Mouse (Mus musculus) c-Kit-negative CD71-positive TER-119-positive erythroid progenitor cells, embryonic 14.5 days (primary cell): ENCODE data around the gene Syt17.

Source experiments
- DNase-seq: peaks from one replicate; pipeline ENCODE4 v3.0.0-alpha.2; 2013; ENCODE audit warnings: low read depth, low spot score

Syt17 gene

DNA sequence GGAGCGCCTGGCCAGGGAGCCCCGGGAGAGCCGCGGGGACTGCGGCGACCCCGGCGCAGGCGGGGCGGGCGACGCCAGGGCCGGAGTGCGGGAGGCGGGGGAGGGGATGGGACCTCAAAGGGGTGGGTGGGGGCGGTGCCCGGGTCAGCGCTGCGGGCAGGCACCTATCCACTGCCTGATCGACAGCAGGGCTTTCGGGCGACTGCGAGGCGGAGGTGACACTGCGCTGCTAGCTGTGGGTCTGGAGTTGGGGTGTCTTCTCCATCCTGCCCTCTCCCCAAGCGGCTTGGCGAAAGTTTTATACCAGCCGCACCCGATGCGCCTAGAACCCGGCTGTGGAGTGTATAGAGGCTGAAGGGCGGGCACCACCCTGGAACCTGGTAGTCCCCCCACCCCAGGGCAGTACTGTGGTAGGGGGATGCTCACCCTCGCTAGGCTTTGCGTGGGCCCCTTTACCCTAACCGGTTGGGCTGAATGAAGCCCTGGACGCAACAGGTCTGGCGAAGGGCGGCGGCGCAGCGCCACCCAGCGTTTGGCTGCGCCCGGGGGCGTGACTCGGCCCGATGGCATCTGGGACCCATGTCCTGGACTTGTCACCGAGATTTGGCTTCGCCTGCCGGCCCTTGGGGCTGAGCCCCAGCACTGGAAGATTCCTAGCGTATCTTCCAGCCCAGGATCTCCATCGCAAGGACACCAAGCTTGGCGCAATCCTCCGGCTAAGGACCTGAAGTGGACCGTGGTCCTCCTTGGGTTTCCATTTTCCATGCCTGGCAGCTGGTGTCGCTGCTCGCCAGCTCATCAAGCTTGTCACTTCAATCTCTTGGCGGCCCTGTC is at the start of gene Syt17:
Gene Syt17 (minus strand): TSS at position 89 of the 834 bp plus-strand sequence.
- no peak for DNase-seq

DNA sequence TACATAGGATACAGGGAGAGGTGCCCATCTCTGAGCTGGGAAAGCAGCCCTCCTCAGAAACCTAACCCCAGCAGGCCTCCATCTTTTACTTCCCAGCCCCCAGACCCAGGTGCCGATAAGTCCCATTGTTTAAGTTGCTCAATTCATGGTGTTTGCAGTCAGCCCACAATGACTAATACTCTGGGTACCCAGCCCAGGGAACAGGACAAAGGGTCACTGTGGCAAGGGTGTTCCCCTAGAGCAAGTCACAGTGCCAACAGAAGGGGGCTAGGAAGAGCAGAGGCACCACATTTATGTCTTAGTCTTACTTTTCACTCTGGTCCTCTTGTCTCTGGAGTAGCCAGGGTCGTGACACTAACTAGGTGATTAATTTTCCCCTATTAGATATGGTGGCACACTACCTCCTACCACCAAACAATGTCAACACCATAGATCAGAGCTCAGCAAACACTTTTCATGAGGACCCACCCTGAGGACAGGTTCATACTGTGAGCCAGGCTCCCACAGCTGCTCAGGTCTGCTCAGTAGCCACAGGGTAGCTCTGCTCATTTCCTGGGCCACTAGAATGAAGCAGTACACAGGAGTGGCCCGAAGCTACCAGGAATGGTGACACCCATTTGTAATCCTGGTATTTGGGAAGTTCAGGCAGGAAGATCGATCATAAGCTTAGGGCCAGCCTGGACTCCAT is 47.0 kb upstream of the Syt17 start:
- no peak for DNase-seq

DNA sequence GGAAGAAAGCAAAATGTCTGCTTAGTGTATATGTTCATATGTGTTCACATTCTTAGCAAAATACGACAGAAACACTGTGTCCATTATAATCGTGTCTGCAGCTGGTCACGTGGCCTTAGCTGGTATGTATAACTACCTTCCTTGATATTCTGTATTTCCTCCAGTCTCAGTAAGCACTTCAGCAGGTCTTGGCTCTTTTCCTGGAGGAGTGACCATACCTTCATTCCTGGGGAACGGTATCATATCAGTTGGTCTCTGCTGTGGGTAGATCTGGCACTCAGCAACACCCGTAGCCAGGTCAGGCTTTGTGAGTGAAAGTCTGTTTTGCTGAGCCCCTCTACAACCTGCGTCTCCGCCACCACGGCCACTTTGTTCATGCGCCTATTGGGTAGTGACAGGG is 45.9 kb upstream of the Syt17 start:
- no peak for DNase-seq

DNA sequence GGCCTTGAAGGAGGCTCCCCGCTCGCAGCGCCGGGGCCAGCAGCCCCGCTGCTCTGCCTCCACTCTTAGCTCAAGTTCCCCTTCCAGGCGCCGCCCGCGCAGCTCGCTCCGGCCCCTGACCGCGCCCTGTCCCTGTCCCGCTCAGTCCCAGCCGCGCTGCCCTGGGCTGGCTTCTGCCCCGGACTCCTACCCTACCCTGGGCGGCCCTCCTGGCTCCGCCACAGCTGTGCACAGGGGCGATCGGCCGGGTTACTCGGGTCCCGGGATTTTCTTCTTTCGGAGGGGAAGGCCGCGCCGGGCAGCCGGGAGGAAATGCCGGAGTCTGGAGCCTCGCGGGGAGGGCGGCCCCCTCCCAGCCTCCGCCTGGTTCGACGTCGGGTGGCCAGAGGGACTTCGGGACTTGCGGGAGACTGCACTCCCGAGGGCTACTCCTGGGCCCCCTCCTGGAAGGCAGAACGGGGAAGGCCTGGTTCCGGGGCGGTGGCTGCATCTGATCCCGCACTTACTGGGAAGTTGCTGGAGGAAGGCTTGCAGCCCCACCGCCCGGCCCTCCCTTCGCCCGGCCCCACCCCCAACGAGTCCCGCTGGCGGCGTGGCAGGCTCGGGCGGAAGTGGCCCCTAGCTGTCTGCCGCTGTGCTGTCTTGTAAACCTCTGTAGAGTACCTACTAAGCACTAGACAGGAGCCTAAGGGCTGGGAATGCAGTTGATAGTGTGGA is 43.6 kb upstream of the Syt17 start, which contains the start of gene Itpripl2:
Gene Itpripl2 (minus strand): TSS at position 545 of the 717 bp plus-strand sequence.
- no peak for DNase-seq

DNA sequence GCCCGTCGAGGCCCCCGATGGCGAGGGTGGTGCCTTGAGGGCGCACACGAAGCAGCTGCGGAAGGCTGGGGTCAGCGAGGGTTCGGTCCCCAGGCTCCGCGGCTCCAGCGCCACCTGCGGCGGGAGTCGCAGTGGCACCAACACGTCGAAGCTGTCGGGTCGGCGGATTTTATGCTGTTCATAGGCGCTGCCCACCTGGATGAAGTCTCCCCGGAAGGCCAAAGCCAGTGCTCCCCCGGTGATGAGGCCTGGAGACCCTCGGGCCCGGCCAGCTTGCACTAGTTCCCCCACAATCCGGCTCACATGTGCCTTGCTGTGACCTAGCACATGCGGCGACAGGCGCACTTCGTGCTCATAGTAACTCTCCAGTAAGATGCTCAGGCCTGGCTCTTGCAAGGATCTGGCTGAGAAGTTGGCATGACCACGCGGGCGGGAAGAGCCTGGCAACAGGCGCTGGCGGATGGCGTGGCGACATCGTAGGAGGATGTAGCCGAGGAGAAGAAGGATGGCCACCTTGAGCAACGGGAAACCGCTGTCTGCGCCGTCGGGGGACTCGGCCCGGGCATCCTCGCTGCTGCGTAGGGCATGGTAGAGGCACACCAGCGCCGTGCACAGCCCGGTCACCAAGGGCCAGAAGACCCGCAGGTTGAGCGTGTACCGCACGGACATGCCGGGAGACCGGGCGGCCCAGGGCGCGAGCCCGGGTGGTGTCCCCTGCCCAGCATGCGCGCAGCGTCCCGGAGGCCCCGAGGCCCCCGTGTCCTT is 42.8 kb upstream of the Syt17 start:
- DNase-seq: no peak

DNA sequence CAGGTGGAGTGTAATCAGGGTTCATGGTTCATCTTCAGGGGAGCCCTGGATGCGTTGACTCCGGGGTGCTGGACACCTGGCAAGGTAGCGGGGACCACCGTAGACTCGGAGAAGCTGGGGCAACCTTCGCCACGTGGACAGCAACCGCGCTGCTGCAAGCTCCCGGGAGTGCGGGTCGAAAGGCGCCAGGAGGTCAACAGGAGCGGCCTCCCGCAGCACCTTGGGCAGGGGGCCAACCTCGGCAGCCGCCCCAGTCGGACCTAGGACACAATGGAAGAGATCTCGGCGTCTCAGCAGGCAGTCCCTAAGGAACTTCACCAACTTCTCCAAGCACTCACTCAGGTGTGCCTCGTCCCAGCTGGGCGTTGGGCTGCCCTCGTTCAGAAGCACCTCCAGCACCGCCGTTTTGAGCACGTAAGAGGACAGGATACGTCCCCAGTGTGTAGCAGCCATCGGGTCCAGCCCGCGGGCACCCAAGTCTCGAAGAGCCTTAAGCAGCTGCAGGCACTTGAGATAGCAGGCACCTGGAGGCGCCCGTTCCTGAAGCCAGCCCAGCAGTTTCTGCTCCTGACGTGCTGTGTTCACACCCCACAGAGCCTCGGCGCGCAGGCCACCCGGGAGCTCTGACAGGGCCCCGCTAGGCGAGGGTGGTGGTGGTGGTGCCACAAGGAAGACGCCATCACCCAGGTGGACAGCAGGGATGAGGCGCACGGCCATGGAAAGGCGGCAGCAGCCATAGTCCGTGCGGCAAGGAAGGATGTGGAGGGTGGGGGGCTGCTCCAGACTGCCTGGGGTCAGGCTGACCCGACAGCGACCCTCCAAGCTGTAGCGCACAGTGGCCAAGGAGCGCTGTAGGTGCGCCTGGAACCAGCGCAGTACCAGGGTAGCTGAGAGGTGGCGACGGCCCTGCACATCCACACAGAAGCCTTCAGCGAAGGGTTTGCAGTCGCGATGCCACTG is 42.0 kb upstream of the Syt17 start:
- DNase-seq: no peak

DNA sequence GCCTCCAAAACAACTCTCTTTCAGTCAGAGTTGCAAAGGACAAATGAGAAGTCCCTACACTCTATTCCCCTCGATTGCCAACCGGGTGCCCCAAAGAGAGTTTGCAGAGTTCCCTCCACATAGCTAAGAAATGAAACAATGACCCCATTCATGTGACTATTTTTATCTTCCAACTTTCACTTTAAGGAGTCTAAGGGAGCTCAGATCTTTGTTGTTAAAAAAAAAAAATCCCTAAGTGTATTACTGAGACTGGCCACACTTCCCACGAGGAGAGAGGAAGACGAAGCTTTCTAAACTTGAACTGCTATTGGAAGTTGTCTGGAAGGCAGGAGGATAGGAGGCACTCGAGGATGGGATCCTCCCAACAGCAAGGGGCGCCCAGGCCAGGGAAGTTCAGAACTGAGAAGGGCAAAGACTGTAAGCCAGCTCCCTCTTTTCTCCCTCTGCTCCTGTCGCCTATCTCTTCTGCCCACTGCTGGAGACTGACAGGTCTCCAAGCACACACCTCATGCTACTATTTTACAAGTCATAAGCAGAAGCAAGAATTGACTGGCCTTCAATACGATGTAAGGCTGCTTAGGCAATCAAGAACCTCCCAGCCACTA is 40.1 kb upstream of the Syt17 start:
- no peak for DNase-seq

DNA sequence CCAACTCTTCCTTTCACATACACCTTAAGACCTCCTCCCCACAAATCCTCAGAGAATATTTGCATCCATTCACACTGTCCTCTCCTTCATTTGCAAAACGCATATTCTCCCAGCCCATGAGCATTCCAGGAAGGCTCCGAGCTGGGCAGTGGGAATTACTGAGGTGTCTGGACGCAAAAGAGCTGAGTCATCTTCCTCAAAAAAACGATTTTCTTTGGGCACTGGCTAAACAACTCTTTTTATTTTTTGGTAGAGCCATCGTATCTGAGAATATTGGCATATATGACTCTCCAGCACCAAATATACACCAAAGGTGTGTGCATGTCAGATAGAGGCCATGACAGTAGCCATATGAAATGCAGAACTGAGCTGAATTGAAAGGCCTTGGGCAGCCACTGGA is 38.9 kb upstream of the Syt17 start:
- DNase-seq: no peak

DNA sequence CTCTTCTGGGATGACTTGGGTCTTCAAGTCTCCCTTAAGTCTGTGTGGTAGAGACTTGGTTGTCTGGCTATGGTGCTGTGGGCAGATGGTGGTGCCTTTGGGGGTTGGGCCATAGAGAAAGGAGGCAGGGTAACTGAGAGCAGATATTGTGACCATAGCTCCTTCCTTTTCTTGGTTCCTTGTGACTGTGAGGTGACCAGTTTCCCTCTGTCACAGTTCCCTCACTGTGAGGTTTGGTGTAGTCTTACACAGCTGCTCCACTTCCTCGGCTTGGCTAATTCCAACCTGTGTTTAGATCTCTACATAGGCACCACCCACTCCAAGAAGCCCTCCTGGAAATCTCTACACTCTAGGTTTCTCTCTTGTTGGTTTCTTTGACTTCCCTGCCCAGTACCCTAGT is 36.0 kb upstream of the Syt17 start:
- DNase-seq: no peak

DNA sequence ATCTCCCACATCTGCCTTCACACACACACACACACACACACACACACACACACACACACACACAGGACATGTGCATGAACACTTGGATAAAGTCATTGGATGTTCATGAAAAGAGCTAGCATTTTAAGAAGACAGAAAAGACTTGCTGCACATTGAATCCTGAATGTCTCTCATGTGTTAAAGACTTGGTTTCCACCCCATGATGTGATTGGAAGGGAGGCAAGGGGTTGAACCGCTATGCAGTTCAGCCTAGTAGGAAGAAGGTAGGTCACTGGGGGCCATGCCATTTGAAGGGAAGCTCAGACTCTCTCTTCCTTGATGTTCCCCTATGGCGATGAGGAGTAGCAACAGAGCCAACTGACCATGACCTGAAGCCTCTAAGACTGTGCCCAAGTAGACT is 34.0 kb upstream of the Syt17 start:
- no peak for DNase-seq

DNA sequence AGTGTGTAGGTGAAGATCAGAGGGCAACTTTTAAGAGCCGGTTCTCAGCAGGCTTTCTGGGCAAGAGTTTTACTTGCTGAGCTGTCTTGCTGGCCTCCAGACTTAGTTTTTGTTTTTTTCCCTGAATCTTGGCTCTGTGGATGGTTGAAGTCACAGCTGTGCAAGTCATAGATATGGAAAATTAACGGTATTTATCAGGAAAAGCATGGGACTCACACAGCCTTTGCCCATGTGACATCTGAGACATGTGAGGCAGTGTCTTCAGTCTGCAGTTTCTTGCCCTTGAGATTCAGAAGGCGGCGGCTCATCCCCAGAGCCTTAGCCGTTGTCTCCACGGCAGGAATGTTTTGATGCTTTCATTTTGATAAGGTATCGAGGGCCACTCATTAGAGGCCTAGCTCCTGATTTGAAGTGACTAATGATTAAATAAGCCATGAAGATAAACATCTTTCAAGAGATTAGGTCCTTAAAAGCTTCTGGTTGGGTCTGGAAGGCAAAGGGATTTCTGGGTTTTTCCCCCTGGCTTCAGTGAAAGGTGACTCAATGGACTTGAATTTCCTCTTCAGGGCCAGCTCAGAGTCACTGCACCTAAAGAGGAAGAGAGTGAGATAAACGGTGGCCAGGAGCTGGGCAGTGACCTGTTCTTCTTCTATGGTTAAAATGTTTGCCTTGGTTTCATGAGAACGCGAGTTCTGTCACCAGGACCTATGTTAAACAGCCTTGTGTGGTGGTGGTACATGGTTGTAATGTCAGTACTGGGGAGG is 33.2 kb upstream of the Syt17 start:
- DNase-seq: no peak

DNA sequence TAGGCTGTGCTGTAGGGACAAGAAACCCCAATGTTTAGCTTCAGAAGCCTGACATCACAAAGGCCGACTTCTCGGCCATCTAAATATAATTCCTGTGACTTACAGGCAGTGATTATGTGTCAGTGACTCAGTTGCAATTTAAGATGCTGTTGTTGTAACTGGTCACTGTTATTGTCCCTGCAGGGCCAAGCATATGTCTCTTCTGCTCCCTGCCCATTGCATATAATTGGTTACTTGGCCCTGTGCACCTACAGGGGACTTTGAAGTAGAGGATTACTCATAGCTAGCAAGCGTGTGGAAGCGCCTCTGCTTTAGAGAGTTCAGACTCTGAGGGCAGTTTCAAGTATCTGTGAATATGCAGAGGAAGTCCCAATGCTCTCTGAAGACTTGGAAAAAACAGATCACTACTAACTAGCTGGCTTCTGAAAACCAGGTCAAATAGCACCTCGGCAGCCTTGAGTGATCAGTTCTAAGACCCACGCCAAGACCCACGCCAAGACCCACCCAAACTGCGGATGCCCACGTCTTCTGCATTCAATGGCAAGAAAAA is 32.2 kb upstream of the Syt17 start:
- DNase-seq: no peak

DNA sequence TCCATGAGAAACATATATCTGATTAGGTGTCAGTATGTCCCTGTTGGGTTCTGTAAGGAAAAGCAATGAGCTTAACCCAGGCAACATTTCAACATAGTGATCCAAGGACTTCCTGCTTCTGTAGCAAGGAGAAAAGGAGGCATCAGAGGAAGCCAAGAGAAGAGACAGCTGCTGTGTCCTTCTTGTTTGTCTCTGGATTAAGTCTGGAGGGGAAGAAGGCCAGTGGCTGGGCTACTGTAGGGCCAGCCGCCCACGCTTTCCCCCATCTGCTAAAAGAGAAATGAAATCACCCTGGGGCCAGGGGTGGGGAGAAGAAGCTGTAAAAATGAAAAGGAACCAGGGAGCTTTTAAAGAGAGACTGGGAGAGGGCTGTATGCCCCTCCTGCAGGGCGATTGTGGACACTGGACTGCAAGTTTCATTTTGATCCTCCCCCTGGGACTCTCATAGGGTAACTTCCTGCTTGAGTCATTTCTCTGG is 30.9 kb upstream of the Syt17 start:
- no peak for DNase-seq

DNA sequence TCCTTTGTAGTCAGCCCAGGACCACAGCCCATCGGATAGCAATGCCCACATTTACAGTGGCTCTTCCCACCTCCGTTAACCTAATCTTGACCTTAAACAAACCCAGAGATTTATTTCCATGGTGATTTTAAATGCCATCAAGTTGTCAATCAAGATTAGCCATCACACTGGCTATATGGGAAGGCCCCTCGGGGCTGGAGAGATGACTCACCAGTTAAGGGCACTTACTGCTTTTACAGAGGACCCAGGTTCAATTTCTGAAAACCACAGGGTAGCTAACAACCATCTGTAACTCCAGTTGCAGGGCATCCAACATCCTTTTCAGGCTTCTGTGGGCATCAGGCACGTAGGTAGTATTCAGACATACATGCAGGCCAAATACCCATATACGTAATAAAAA is 28.4 kb upstream of the Syt17 start:
- no peak for DNase-seq

DNA sequence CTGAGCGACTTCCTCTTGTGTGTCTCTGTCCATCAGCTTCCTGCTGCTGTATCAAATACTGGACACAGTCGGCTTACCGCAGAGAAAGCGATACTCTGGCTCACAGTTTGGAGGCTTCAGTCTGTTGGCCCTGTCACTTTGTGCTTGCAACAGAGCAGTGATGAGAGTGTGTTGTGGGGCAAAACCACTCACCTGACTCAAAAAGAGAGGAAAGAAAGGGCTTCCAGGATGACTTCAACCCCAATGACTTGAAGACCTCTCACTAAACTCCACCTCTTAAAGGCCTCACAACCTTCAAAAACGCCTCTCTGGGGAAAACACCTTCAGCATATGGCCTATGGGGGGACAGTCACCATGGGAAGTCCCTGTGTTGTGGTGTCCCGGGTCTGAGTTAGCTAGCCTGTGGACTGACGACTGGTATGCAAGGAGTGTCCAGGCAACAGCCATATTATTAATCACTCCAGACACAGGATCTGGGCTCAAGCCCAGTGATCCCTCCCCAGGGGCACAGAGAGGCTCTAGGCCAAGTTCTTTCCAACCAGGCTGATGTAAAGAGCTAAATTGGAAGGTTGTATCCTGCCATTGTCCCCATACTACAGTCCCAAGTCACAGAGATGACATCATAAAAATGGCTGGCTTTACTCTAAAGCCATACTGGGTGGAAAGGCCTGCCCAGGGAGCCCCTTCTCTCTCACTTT is 27.1 kb upstream of the Syt17 start:
- no peak for DNase-seq

DNA sequence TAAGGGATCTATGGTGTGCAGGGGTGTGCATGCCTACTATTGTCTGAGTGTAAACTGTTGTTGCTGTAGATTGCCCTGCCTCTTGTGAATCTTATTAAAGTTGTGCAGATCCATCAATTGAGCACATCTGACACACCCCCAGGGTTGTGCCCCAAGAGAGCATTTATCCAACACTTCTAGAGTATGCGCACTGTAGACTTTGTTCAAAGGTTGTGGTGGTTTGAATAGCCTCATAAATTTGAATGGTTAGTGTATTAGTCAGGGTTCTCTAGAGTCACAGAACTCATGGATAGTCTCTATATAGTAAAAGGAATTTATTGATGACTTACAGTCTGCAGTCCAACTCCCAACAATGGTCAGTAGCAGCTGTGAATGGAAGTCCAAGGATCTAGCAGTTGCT is 24.9 kb upstream of the Syt17 start:
- no peak for DNase-seq

DNA sequence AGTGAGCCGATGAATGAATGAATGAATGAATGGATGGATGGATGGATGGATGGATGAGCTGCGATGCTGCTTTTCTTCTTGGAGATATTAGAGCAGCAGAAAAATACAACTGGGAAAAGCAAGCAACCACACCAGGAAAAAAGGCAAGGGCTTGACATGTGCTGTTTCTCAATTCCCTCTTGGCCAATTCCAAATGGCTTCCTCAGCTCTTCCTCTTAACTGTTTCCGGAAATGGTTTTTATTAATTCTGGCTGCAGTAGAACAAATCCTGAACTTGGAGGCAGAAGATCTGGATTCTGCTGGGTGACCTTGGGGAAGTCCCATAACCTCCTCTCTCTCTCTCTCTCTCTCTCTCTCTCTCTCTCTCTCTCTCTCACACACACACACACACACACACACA is 20.0 kb upstream of the Syt17 start:
- DNase-seq: no peak

DNA sequence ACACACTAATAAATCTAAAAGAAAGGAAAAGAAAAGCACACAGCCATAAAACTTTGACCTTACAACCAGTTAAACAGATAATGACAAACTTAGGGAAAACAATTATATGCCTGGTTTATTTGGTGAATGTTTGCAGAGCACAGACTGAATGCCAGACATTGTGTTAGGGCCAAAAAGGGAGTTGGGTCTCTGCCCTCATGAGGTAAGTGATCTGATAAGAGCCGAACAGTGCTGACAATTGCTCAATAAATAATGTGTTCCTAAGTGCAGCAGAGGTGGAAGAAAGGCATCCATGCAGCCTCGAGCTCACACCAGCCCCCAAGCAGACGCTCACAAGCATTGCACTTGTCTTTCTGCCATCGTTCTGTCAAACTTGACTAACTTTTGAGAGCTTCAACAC is 16.4 kb upstream of the Syt17 start:
- DNase-seq: no peak
